Mouse (Mus musculus): ENCODE results near the gene H2-DMa. TPM values are rescaled to one million over a fixed set of nuclear protein-coding genes. Genes with fewer than 3 reads are reported as not detected.

The H2-DMa gene
- polyA plus RNA-seq, 1 experiment from 2014 or later, result 15.2 TPM

GRCm38 (mm10) chr17:34108460-34108859 lies 10.9 kb upstream of the H2-DMa start:
- TF ChIP-seq CTCF (IDR thresholded peaks at IDR 0.05; ENCODE audit: low read depth), result no peak
- H3K4me3 ChIP-seq (ENCODE audit: low read depth, low read length), result no peak overlapping the region
- no peak overlapping the region for H3K27ac ChIP-seq (ENCODE audit: low read depth, low read length)
- H3K9ac ChIP-seq (ENCODE audit: low read depth, low read length), result no peak overlapping the region
- peaks cover 39% of the 10 kb centered on the region for H3K36me3 ChIP-seq (ENCODE audit: control insufficient read depth, insufficient read depth)
- no peaks in the 10 kb centered on the region for H3K4me1 ChIP-seq (replicated peaks; ENCODE audit: control insufficient read depth, insufficient read depth, low read length)
- no peaks in the 10 kb centered on the region for H3K9me3 ChIP-seq (ENCODE audit: control insufficient read depth)
- H3K27me3 ChIP-seq (replicated peaks; ENCODE audit: control insufficient read depth, insufficient read depth, low read length), result no peaks in the 10 kb centered on the region
- WGBS, result 78% methylated on average over 5 of the region's 6 CpGs
- no peak overlapping the region for H3K4me2 ChIP-seq (replicated peaks; ENCODE audit: low read depth)
- ATAC-seq, result no peak

DNA sequence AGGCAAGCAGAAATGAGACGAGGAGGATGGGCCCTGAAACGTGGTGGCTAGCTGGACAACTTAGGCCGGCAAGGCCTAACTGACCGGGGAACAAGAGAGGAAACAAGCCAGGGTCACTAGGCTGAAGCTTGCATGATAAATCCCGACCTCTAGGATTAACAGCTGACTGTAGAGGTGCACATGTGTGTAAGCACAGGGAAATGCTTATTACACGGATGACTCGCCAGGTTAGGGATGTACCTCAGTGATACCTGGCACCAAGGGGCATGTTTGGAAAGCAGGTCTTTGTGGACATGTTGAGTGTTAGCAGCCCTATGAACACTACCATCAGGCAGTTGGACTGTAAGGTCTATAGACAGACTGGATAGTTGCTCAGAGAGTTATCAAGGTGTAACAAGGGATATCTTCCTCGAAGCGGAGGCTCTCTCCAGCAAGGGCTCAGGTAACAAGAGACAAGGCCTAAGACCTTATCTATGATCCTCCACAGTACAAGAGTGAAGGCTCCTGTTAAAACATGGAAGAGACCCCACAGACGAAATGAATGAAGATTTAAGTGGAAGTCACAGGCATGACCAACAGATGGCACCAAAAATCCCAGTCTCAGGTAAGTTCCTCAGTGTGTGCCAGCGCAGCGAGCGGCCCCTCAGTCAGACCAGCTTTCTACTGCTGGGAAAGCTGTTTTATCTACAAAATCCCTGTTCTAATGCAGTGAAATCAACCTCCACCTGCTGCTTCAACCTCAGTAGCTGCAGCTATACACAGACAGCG lies 10.1 kb upstream of the H2-DMa start:
- 75% methylated on average over 14 of the region's 14 CpGs for WGBS
- Histone ChIP-seq H3K4me3 (ENCODE audit: low read depth, low read length) (no peak overlapping the region), H3K27ac (ENCODE audit: low read depth, low read length) (no peak overlapping the region), H3K27me3 (replicated peaks; ENCODE audit: control insufficient read depth, insufficient read depth, low read length) (no peaks in the 10 kb centered on the region), H3K9me3 (ENCODE audit: control insufficient read depth) (no peaks in the 10 kb centered on the region), H3K9ac (ENCODE audit: low read depth, low read length) (no peak overlapping the region), H3K4me1 (replicated peaks; ENCODE audit: control insufficient read depth, insufficient read depth, low read length) (no peaks in the 10 kb centered on the region), H3K4me2 (replicated peaks; ENCODE audit: low read depth) (no peak overlapping the region), H3K36me3 (ENCODE audit: control insufficient read depth, insufficient read depth) (peaks cover 46% of the 10 kb centered on the region)
- ATAC-seq, result no peak
- peak; percentile 50 for TF ChIP-seq CTCF (IDR thresholded peaks at IDR 0.05; ENCODE audit: low read depth)

GRCm38 (mm10) chr17:34109806-34110195 lies 9.5 kb upstream of the H2-DMa start:
- no peak overlapping the region for H3K27ac ChIP-seq (ENCODE audit: low read depth, low read length)
- peak; percentile 35; the same call in 1 of the 2 replicates for ATAC-seq
- H3K4me2 ChIP-seq (replicated peaks; ENCODE audit: low read depth), result no peak overlapping the region
- H3K4me3 ChIP-seq (ENCODE audit: low read depth, low read length), result no peak overlapping the region
- 67% methylated on average over 3 of the region's 3 CpGs for WGBS
- TF ChIP-seq CTCF (IDR thresholded peaks at IDR 0.05; ENCODE audit: low read depth), result no peak
- peaks cover 52% of the 10 kb centered on the region for H3K36me3 ChIP-seq (ENCODE audit: control insufficient read depth, insufficient read depth)
- H3K4me1 ChIP-seq (replicated peaks; ENCODE audit: control insufficient read depth, insufficient read depth, low read length), result no peaks in the 10 kb centered on the region
- H3K9ac ChIP-seq (ENCODE audit: low read depth, low read length), result no peak overlapping the region
- no peaks in the 10 kb centered on the region for H3K9me3 ChIP-seq (ENCODE audit: control insufficient read depth)
- H3K27me3 ChIP-seq (replicated peaks; ENCODE audit: control insufficient read depth, insufficient read depth, low read length), result no peaks in the 10 kb centered on the region

DNA sequence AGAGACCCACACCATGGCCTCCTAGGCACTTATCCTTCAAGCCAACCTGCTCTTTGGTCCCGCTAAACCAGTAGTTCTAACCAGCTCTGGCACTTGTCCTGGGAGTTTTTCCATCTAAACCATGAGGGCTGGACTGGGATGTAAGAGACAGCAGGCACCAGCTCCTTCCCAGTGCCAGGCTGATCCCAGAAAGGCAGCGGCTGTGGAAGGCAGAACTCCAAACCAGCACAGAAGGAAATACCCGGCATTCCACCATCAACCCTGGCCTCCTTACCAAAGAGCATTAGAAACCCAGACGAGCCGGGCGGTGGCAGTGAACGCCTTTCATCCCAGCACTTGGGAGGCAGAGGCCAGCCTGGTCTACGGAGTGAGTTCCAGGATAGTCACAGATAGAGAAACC lies 9.0 kb upstream of the H2-DMa start:
- Histone ChIP-seq H3K9ac (ENCODE audit: low read depth, low read length) (no peak overlapping the region), H3K27ac (ENCODE audit: low read depth, low read length) (no peak overlapping the region), H3K4me2 (replicated peaks; ENCODE audit: low read depth) (no peak overlapping the region), H3K27me3 (replicated peaks; ENCODE audit: control insufficient read depth, insufficient read depth, low read length) (no peaks in the 10 kb centered on the region), H3K9me3 (ENCODE audit: control insufficient read depth) (no peaks in the 10 kb centered on the region), H3K4me3 (ENCODE audit: low read depth, low read length) (no peak overlapping the region), H3K36me3 (ENCODE audit: control insufficient read depth, insufficient read depth) (peaks cover 57% of the 10 kb centered on the region), H3K4me1 (replicated peaks; ENCODE audit: control insufficient read depth, insufficient read depth, low read length) (no peaks in the 10 kb centered on the region)
- 52% methylated on average over 8 of the region's 8 CpGs for WGBS
- TF ChIP-seq CTCF (IDR thresholded peaks at IDR 0.05; ENCODE audit: low read depth), result no peak
- no peak for ATAC-seq

- Histone ChIP-seq H3K36me3 (ENCODE audit: control insufficient read depth, insufficient read depth) (peaks cover 80% of the 10 kb centered on the region), H3K9ac (ENCODE audit: low read depth, low read length) (no peak overlapping the region), H3K27ac (ENCODE audit: low read depth, low read length) (no peak overlapping the region), H3K4me2 (replicated peaks; ENCODE audit: low read depth) (no peak overlapping the region), H3K27me3 (replicated peaks; ENCODE audit: control insufficient read depth, insufficient read depth, low read length) (no peaks in the 10 kb centered on the region), H3K9me3 (ENCODE audit: control insufficient read depth) (no peaks in the 10 kb centered on the region), H3K4me1 (replicated peaks; ENCODE audit: control insufficient read depth, insufficient read depth, low read length) (no peaks in the 10 kb centered on the region), H3K4me3 (ENCODE audit: low read depth, low read length) (no peak overlapping the region)
- ATAC-seq, result no peak
- WGBS, result 86% methylated on average over 7 of the region's 7 CpGs
- no peak for TF ChIP-seq CTCF (IDR thresholded peaks at IDR 0.05; ENCODE audit: low read depth)
These were observed 5.2 kb upstream of the H2-DMa start for GRCm38 (mm10) chr17:34114114-34114513.

DNA sequence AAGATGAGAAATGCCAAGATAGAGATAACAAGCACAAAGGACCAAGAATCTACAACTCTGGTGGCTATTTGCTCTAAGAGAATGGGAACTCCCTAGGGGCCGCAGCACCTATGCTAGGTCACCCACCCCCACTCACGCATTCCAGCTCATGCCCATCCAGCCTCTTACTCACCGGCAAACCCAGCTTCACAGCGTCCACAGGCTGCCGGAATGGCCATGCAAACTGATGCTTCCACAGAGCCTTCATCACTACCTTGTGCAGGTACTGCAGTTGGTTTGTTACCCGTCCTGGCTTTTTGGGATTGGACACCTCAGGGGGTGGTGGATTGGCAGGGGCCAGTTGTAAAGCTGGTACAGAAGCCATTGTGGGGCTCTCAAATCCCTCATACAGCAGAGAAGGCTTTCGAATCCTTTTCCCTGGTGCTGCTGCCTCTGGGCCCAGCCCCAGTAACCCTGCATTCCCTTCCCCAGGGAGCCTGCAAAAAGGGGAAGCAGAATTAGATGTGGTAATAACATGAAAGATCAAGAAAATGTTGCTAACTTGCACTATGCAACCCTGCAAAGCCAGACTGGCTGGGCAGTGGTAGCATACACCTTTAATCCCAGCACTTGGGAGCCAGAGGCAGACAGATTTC lies 2.5 kb upstream of the H2-DMa start:
- peaks cover 60% of the 10 kb centered on the region for H3K36me3 ChIP-seq (ENCODE audit: control insufficient read depth, insufficient read depth)
- no peak overlapping the region for H3K27ac ChIP-seq (ENCODE audit: low read depth, low read length)
- H3K9me3 ChIP-seq (ENCODE audit: control insufficient read depth), result no peaks in the 10 kb centered on the region
- H3K4me3 ChIP-seq (ENCODE audit: low read depth, low read length), result peak overlapping the region; percentile 98
- H3K27me3 ChIP-seq (replicated peaks; ENCODE audit: control insufficient read depth, insufficient read depth, low read length), result no peaks in the 10 kb centered on the region
- 8% methylated on average over 7 of the region's 7 CpGs for WGBS
- ATAC-seq, result no peak
- H3K4me1 ChIP-seq (replicated peaks; ENCODE audit: control insufficient read depth, insufficient read depth, low read length), result no peaks in the 10 kb centered on the region
- TF ChIP-seq CTCF (IDR thresholded peaks at IDR 0.05; ENCODE audit: low read depth), result no peak
- H3K4me2 ChIP-seq (replicated peaks; ENCODE audit: low read depth), result peak overlapping the region; percentile 80
- H3K9ac ChIP-seq (ENCODE audit: low read depth, low read length), result peak overlapping the region; percentile 38
